Mouse (Mus musculus): ENCODE data around the gene Cobll1. TPM values are rescaled to one million over a fixed set of nuclear protein-coding genes. Genes with fewer than 3 reads are reported as not detected.

Gene Cobll1
- total RNA-seq (2014; fragmentation: Nextera tagmentation), result 2.9 and 3.6 TPM in 2 replicates
- 1.0 and 1.7 TPM in 2 replicates for total RNA-seq (2017)

- peak; percentile 47 for ATAC-seq (replicated peaks; ENCODE audit: poor library complexity, severe bottlenecking)
Observed at GRCm38 (mm10) chr2:65238964-65239570, at the start of gene Cobll1. Gene Cobll1 (minus strand): TSS chr2:65239403.

DNA sequence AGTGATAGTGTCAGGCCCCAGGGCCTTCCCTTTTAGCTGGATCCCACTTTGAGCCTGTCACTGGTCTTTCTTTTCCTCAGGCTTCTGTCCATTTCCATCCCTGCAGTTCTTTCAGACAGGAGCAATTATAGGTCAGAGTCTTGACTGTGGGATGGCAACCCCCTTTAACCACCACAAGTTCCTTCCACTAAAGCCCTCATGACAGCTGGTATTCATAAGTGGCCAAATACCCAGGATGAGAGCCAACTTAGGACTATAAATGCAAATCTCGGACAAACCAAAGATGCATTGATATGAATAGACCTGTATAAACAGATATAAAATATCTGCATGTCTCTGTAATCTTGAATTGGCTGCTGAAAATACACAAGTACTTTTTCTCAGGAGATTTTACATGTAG lies 49.5 kb upstream of the Cobll1 start:
- ATAC-seq (replicated peaks; ENCODE audit: poor library complexity, severe bottlenecking), result no peak

DNA sequence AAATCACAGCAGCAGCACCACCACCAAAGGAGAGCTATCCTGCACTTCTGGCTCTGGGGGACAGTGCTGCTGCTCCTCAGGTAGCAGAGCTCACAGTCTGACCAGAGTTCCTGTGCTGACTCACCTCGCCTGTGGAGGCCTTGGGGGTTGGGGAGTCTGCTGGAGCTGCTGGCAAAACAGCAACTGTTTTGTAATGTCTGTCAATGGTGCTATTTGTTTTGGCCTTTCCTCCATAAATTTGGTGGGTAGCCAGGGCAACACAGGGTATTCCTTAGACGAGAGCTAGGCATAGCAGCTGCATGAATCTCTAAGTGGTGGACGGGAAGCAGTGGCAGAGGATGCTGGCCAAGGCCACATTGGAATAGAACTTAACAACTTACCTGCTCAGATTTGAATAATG lies 46.2 kb upstream of the Cobll1 start:
- ATAC-seq (replicated peaks; ENCODE audit: poor library complexity, severe bottlenecking), result no peak

- peak; percentile 97 for ATAC-seq (replicated peaks; ENCODE audit: poor library complexity, severe bottlenecking)
Observed at GRCm38 (mm10) chr2:65282979-65283378, 43.8 kb upstream of the Cobll1 start.

GRCm38 (mm10) chr2:65279029-65279690 lies 40.0 kb upstream of the Cobll1 start:
- ATAC-seq (replicated peaks; ENCODE audit: poor library complexity, severe bottlenecking), result no peak

DNA sequence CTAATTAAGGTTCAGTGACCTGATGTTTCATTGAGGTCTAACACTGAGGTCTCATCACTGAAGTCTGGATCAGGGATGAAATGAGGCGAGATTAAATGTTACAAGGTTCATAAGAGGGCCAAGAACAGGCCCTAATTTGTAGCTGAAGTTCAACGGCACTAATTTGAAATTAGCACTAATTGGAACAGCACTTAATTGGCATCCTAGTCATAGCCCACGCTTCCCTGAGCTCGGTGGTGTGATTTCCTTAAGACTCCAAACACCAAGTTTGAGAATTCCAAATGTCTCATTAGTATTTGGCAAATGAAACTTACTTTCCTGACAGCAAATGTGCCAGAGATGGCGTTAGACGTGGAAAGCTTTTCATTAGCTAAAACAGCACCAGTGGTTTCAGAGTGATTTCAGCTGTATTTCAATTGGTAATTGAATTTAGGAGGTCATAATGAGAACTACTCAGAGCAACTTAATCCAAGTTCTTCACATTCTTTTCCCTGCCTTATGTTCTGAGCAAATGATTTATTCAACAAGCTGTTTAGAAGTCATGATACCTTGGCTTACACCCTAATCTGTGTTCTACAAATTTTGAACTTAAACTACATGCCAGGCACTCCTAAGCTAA lies 36.3 kb upstream of the Cobll1 start:
- no peak for ATAC-seq (replicated peaks; ENCODE audit: poor library complexity, severe bottlenecking)

DNA sequence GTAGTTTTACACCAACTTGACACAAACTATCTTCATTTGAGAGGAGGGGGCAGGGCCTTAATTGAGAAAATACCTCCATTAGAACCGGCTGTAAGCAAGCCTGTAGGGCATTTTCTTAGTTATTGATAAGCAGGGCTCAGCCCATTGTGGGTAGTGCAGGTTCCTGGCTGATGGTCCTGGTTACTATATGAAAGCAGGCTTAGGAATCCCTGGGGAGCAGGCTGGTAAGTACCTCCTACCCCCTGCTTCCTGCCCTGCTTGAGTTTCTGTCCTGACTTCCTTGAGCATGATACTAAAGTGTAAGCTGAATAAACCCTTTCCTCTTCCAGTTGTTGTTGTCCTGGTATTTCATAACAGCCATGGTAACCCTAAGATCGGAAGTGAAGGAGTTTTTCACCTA lies 34.7 kb upstream of the Cobll1 start:
- ATAC-seq (replicated peaks; ENCODE audit: poor library complexity, severe bottlenecking), result no peak

DNA sequence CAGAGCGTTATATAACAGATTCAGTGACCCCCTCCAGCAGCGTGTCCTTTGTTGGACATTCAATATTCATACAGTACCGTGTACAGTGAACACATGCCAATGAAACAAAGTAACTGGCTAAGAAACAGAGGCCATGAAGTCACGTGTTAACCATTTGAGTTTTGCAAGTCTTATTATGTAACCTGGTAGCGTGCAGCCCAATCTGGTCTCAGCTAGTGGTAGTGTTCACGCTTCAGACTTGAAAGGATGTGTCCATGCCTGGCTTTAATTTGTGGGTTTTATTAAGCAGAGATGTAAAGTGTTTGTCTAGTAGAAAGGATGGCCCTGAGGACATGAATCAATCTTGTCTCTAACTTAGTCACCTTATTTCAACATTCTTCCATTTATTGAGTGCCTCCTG lies 29.5 kb upstream of the Cobll1 start:
- ATAC-seq (replicated peaks; ENCODE audit: poor library complexity, severe bottlenecking), result no peak

GRCm38 (mm10) chr2:65267834-65268233 lies 28.6 kb upstream of the Cobll1 start:
- no peak for ATAC-seq (replicated peaks; ENCODE audit: poor library complexity, severe bottlenecking)

- no peak for ATAC-seq (replicated peaks; ENCODE audit: poor library complexity, severe bottlenecking)
Observed at GRCm38 (mm10) chr2:65266576-65267299, 27.5 kb upstream of the Cobll1 start.

GRCm38 (mm10) chr2:65262251-65262650 lies 23.0 kb upstream of the Cobll1 start:
- ATAC-seq (replicated peaks; ENCODE audit: poor library complexity, severe bottlenecking), result no peak

DNA sequence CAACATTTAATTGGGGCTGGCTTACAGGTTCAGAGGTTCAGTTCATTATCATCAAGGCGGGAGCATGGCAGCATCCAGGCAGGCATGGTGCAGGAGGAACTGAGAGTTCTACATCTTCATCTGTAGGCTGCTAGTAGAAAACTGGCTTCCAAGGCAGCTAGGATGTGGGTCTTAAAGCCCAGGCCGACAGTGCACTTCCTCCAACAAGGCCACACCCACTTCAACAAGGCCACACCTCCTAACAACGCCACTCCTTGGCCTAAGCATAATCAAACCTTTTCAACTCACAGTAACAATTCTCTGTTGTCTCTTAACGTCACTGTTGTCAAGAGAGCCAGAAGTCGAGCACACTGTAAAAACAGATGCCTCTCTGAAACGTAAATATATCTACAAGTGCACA lies 21.6 kb upstream of the Cobll1 start:
- ATAC-seq (replicated peaks; ENCODE audit: poor library complexity, severe bottlenecking), result peak; percentile 55; the same call in 1 of the 2 replicates

- ATAC-seq (replicated peaks; ENCODE audit: poor library complexity, severe bottlenecking), result no peak
Observed at GRCm38 (mm10) chr2:65260400-65260799, 21.2 kb upstream of the Cobll1 start.

- ATAC-seq (replicated peaks; ENCODE audit: poor library complexity, severe bottlenecking), result no peak
Observed at GRCm38 (mm10) chr2:65257446-65257845, 18.2 kb upstream of the Cobll1 start.

DNA sequence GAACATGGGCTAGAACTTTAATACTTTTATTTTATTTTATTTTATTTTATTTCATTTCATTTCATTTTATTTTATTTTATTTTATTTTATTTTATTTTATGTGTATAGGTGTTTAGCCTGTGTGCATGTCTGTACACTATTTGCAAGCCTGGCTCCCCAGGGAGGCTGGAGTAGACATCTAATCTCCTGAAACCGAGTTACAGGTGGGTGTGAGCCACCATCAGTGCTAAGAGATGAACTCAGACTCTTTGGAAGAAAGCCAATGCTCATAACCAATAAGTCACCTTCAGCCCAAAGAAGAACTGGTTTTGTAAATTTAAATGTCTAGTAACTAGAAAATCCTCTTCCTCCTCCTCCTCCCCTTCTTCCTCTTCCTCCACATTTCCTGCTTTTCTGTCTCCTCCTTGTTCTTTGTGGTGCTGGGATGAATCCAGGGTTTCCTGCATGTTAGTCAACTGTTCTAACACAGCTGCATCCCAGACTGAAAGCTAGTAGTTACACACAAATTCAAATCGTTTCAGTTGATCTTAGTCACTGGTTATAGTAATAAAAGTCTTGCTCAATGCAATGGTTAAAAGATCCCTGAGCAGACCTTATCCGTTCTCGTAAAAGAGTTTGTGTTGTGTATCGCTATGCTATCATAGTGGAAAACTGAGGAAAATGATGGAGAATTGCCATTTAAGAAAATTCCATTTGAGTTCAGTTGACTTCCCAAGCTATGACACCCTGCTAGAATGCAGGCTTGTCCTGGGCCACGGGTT lies 17.5 kb upstream of the Cobll1 start:
- no peak for ATAC-seq (replicated peaks; ENCODE audit: poor library complexity, severe bottlenecking)

DNA sequence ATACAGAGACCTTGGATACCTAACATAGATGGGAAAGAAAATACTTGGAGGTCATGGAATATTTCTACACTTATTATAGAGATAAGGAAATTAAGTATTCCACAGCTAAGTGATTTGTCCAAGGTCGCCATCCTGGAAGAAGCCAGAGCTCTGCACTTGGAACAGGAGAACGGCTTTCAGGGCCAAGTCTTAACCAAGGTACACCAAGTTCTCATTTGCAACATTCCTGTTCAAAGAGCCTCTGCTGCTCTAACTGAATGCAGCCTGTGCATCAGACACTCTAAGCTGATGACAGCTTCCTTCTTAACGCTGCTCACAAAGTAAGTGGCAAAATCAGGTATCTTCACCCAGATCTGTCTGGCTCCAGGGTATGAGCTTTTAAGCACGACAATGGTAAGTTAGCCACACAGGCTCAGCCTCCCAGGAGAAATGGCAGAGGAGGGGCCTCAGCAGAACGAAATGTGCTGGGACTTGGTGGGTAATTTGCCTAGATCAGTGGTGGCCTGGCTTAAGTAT lies 11.4 kb upstream of the Cobll1 start:
- ATAC-seq (replicated peaks; ENCODE audit: poor library complexity, severe bottlenecking), result no peak

DNA sequence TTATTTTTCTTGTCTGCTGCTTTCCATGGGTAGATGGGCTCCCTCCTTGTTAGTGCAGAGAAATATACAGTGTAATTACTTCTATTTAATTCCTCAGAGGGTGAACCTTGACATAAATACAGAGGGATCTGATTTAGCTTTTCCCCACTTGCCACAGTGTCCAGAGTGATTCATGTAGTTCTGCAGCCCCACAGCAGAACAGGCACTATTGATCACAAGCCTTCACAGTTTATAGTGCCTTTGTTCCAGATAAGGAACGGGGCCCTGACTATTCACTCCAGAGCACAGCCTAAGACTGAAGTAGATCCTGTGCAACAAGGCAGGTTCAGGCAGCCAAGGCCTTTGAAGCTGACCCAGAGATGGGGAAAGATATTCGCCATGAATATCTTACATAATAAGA lies 10.4 kb upstream of the Cobll1 start:
- no peak for ATAC-seq (replicated peaks; ENCODE audit: poor library complexity, severe bottlenecking)

- no peak for ATAC-seq (replicated peaks; ENCODE audit: poor library complexity, severe bottlenecking)
Observed at GRCm38 (mm10) chr2:65240173-65240745, 1.1 kb upstream of the Cobll1 start.

DNA sequence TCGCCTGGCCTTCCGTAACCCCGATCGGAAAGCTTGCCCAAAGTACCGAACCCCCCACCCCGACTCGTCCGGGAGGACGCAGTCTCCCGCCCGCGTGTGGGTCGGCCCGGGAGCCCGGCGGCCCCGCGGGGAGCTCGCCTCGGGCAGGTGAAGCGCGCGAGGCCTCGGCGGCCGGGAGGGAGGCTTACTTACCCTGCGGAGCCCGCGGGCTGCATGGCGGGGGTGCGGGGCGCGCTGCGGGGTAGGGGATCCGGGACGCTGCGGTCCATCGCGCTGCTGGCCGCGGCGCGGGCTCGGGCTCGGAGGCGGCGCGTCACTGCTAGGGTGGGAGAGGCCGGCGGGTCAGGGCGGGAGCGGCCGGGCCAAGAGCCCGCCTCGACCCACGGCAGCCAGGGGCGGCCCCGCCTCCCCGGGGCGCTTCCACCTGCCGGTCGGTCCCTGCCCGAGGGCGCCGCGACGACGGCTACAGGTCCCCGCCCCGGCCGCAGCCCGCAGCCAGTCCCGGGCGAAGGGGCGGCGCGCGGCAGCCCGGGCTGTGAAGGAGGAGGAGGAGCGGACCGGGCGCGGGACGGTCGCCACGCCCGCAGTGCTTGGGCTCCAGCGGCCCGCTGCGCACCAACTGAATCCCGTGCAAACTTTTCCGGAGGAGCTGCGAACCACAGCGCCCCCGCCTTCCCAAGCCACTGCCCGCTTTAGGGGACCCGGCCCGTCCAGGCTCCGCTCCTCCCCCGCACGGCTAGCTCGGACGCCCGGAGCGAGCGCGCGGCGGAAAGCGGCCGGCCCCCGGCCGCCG lies 836 bp downstream of the Cobll1 start:
- ATAC-seq (replicated peaks; ENCODE audit: poor library complexity, severe bottlenecking), result peak; percentile 79
